Mouse (Mus musculus): ENCODE results near the gene Nrxn2. TPM values are rescaled to one million over a fixed set of nuclear protein-coding genes. Genes with fewer than 3 reads are reported as not detected.

Nrxn2 gene
- 0.64 TPM for total RNA-seq (2023)

GRCm38 (mm10) chr19:6418233-6418879 is at the start of gene Nrxn2:
Gene Nrxn2 (plus strand): TSS chr19:6418731.

GRCm38 (mm10) chr19:6384128-6384527 is 34.4 kb upstream of the Nrxn2 start, which contains the start of gene Pygm:
Gene Pygm (plus strand): TSS chr19:6384399.

GRCm38 (mm10) chr19:6399285-6400095 is 19.0 kb upstream of the Nrxn2 start, which contains the start of gene Rasgrp2:
Gene Rasgrp2 (plus strand): TSS chr19:6399340.

GRCm38 (mm10) chr19:6542367-6543034 is 124.0 kb downstream of the Nrxn2 start, which contains the start of gene Slc22a12:
Gene Slc22a12 (minus strand): TSS chr19:6543032.

Other genes with a start within 250 kb of the Nrxn2 start
- not detected for gene Majin, start 234.3 kb upstream of the Nrxn2 start, total RNA-seq (2023)
- not detected for gene Gpha2, start 192.4 kb upstream of the Nrxn2 start, total RNA-seq (2023)
- gene Ppp2r5b, start 182.9 kb upstream of the Nrxn2 start, total RNA-seq (2023): 17.5 TPM
- gene Atg2a, start 177.1 kb upstream of the Nrxn2 start, total RNA-seq (2023): 229 TPM
- gene Ehd1, start 142.0 kb upstream of the Nrxn2 start, total RNA-seq (2023): 37.0 TPM
- 4.9 TPM for gene Cdc42bpg, start 112.3 kb upstream of the Nrxn2 start, total RNA-seq (2023)
- gene Men1, start 83.8 kb upstream of the Nrxn2 start, total RNA-seq (2023): 22.2 TPM
- 519 TPM for gene Map4k2, start 77.6 kb upstream of the Nrxn2 start, total RNA-seq (2023)
- gene Sf1, start 55.0 kb upstream of the Nrxn2 start, total RNA-seq (2023): 1,178 TPM
- gene Pygm, start 34.3 kb upstream of the Nrxn2 start, total RNA-seq (2023): 47.7 TPM
- gene Rasgrp2, start 19.4 kb upstream of the Nrxn2 start, total RNA-seq (2023): 801 TPM
- gene Slc22a12, start 124.3 kb downstream of the Nrxn2 start, total RNA-seq (2023): not detected

All from CD4-positive naive resting alpha-beta T cell, adult 76 days (primary cell).